Mouse (Mus musculus): ENCODE data around the gene Ccng2. TPM values are rescaled to one million over a fixed set of nuclear protein-coding genes. Genes with fewer than 3 reads are reported as not detected.
A peak's percentile ranks its signal among the peaks of the same experiment; 100 is the strongest.

Gene Ccng2
- polyA plus RNA-seq (2012; ENCODE audit: insufficient read depth, insufficient read length, low replicate concordance, missing spikeins), result not detected in 2 replicates

DNA sequence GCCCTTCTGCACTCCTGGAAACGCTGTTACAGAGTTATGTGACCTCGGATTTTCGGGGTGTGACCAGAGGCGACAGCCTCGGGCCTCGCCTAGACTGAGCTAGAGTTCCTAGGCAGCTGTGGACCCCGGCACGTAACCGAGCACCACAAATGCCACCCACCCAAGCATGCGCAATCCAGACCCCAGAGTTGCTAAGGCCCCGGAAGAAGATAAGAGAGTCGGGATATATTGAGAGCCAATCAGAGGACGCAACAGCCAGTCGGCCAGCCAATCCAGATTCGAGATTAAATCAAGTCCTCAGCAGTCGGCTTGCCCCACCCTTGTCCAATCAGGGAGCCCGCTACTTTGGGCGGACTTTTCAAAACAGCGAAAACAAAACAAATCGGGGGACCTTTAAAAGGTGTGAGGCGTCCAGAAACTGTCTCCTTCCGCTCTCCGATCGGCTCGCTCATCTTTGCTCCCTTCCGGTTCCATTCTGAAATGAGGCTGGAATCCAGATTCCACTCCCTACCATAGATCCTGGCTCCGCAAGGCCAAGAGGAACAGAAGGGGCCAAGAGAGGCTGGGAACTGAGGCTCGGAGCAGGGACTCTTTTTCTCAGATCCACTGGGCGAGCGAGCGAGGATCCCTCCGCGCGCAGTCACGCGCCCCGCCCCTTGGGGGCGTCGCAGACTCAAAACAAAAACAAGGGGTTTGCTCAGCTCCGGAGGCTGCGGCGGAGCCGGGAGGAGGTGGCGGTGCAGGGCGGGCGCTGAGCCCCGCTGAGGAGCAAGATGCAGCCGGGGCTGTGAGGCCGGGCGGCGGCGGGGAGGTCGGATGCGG is at the start of gene Ccng2:
Gene Ccng2, plus strand, starts transcription at position 375 of the 822 bp plus-strand sequence.
- TF ChIP-seq CTCF (IDR thresholded peaks at IDR 0.05; ENCODE audit: insufficient read depth, low read depth, low read length), result no peak
- TF ChIP-seq POLR2A (IDR thresholded peaks at IDR 0.05; ENCODE audit: insufficient read depth, low read depth, low read length), result peak; percentile 98
- no peaks in the 10 kb centered on the region for H3K4me1 ChIP-seq (ENCODE audit: control insufficient read depth, insufficient read depth, low read length)
- WGBS, result under 1% methylated on average over 54 of the region's 54 CpGs
- H3K4me3 ChIP-seq (ENCODE audit: insufficient read depth, low read depth, low read length), result peak within 1 kb of the TSS; percentile 80
- peak within 1 kb of the TSS; percentile 97 for H3K27ac ChIP-seq (ENCODE audit: insufficient read depth, low read depth, low read length)

GRCm38 (mm10) chr5:93218375-93218774 is 48.7 kb upstream of the Ccng2 start:
- TF ChIP-seq CTCF (IDR thresholded peaks at IDR 0.05; ENCODE audit: insufficient read depth, low read depth, low read length) (no peak), POLR2A (IDR thresholded peaks at IDR 0.05; ENCODE audit: insufficient read depth, low read depth, low read length) (no peak)
- no peaks in the 10 kb centered on the region for H3K4me1 ChIP-seq (ENCODE audit: control insufficient read depth, insufficient read depth, low read length)
- no peak overlapping the region for H3K27ac ChIP-seq (ENCODE audit: insufficient read depth, low read depth, low read length)
- WGBS, result 83% methylated on average over 3 of the region's 3 CpGs
- H3K4me3 ChIP-seq (ENCODE audit: insufficient read depth, low read depth, low read length), result no peak overlapping the region

DNA sequence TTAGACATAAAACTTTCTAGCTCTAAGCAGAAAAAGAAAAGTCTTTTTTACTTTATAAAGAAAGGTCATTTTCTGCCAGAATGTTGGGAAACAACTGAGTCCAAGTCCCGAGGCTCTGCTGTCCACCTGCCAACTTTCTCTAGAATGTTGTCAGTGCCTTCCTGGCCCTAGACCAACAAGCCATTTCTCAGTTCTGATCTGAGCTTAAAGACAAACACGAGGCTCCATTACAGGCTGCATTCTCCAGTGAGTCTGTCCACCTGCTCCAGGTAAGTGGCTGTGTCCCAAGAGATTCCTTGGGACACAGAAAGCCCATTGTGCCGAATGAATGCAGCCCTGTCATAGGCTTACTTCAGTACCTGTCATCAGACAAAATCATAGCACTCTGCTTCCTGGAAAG is 45.4 kb upstream of the Ccng2 start:
- no peak for TF ChIP-seq POLR2A (IDR thresholded peaks at IDR 0.05; ENCODE audit: insufficient read depth, low read depth, low read length)
- no peak for TF ChIP-seq CTCF (IDR thresholded peaks at IDR 0.05; ENCODE audit: insufficient read depth, low read depth, low read length)
- Histone ChIP-seq H3K4me1 (ENCODE audit: control insufficient read depth, insufficient read depth, low read length) (no peaks in the 10 kb centered on the region), H3K4me3 (ENCODE audit: insufficient read depth, low read depth, low read length) (no peak overlapping the region), H3K27ac (ENCODE audit: insufficient read depth, low read depth, low read length) (no peak overlapping the region)
- WGBS, result 39% methylated on average over 3 of the region's 3 CpGs

- 75% methylated on average over 2 of the region's 2 CpGs for WGBS
- Histone ChIP-seq H3K4me3 (ENCODE audit: insufficient read depth, low read depth, low read length) (no peak overlapping the region), H3K4me1 (ENCODE audit: control insufficient read depth, insufficient read depth, low read length) (no peaks in the 10 kb centered on the region), H3K27ac (ENCODE audit: insufficient read depth, low read depth, low read length) (no peak overlapping the region)
- TF ChIP-seq CTCF (IDR thresholded peaks at IDR 0.05; ENCODE audit: insufficient read depth, low read depth, low read length) (no peak), POLR2A (IDR thresholded peaks at IDR 0.05; ENCODE audit: insufficient read depth, low read depth, low read length) (no peak)
Measured at GRCm38 (mm10) chr5:93224549-93224948, 42.5 kb upstream of the Ccng2 start.

DNA sequence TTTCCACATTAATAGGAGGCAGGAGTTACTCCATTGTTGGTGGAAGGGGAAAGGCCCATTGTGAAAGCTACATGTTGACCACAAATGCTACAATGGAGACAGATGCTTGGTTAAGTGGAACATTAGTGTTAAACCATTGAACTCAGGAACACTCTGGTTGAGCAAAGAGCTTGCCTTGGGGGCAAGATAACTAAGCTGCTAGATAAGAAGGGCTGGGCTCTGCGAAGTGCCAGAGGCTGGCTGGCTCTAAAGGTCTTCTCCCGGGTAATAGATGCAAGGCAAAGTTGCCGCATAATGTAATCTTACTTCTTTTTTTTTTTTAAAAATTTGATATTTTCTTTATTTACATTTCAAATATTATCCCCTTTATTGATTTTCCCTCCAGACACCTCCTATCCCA is 39.9 kb upstream of the Ccng2 start:
- H3K27ac ChIP-seq (ENCODE audit: insufficient read depth, low read depth, low read length), result no peak overlapping the region
- no peaks in the 10 kb centered on the region for H3K4me1 ChIP-seq (ENCODE audit: control insufficient read depth, insufficient read depth, low read length)
- H3K4me3 ChIP-seq (ENCODE audit: insufficient read depth, low read depth, low read length), result no peak overlapping the region
- TF ChIP-seq CTCF (IDR thresholded peaks at IDR 0.05; ENCODE audit: insufficient read depth, low read depth, low read length) (no peak), POLR2A (IDR thresholded peaks at IDR 0.05; ENCODE audit: insufficient read depth, low read depth, low read length) (no peak)
- WGBS, result 98% methylated on average over 3 of the region's 3 CpGs

DNA sequence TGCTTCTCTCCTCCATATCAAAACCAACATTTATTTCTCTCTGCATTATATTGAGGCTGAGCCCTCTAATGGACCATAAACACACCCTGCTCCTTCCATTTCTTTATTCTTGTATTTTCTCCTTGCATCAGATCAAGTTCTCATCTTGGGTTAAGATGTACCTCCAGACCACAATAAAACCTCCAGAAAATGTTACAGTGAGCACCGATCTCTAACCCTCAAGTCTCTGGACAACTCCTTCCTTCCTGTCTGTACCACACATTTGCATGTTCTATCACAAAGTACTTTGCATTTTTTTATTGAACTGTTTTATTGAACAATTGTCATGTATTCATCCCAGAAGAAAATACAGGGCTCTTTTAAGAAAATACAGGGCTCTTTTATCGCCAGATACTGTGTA is 37.5 kb upstream of the Ccng2 start:
- Histone ChIP-seq H3K27ac (ENCODE audit: insufficient read depth, low read depth, low read length) (no peak overlapping the region), H3K4me3 (ENCODE audit: insufficient read depth, low read depth, low read length) (no peak overlapping the region), H3K4me1 (ENCODE audit: control insufficient read depth, insufficient read depth, low read length) (no peaks in the 10 kb centered on the region)
- TF ChIP-seq POLR2A (IDR thresholded peaks at IDR 0.05; ENCODE audit: insufficient read depth, low read depth, low read length) (no peak), CTCF (IDR thresholded peaks at IDR 0.05; ENCODE audit: insufficient read depth, low read depth, low read length) (no peak)
- 71% methylated on average over 2 of the region's 2 CpGs for WGBS

- TF ChIP-seq CTCF (IDR thresholded peaks at IDR 0.05; ENCODE audit: insufficient read depth, low read depth, low read length) (no peak), POLR2A (IDR thresholded peaks at IDR 0.05; ENCODE audit: insufficient read depth, low read depth, low read length) (no peak)
- Histone ChIP-seq H3K4me3 (ENCODE audit: insufficient read depth, low read depth, low read length) (no peak overlapping the region), H3K4me1 (ENCODE audit: control insufficient read depth, insufficient read depth, low read length) (no peaks in the 10 kb centered on the region), H3K27ac (ENCODE audit: insufficient read depth, low read depth, low read length) (no peak overlapping the region)
- 72% methylated on average over 3 of the region's 3 CpGs for WGBS
Measured at GRCm38 (mm10) chr5:93231721-93232120, 35.3 kb upstream of the Ccng2 start.

- WGBS, result 92% methylated on average over 2 of the region's 2 CpGs
- TF ChIP-seq POLR2A (IDR thresholded peaks at IDR 0.05; ENCODE audit: insufficient read depth, low read depth, low read length) (no peak), CTCF (IDR thresholded peaks at IDR 0.05; ENCODE audit: insufficient read depth, low read depth, low read length) (no peak)
- Histone ChIP-seq H3K4me3 (ENCODE audit: insufficient read depth, low read depth, low read length) (no peak overlapping the region), H3K4me1 (ENCODE audit: control insufficient read depth, insufficient read depth, low read length) (no peaks in the 10 kb centered on the region), H3K27ac (ENCODE audit: insufficient read depth, low read depth, low read length) (no peak overlapping the region)
Measured at GRCm38 (mm10) chr5:93232838-93233237, 34.2 kb upstream of the Ccng2 start.

GRCm38 (mm10) chr5:93234130-93234529 is 32.9 kb upstream of the Ccng2 start:
- WGBS, result 46% methylated on average over 4 of the region's 4 CpGs
- Histone ChIP-seq H3K4me1 (ENCODE audit: control insufficient read depth, insufficient read depth, low read length) (no peaks in the 10 kb centered on the region), H3K27ac (ENCODE audit: insufficient read depth, low read depth, low read length) (no peak overlapping the region), H3K4me3 (ENCODE audit: insufficient read depth, low read depth, low read length) (no peak overlapping the region)
- TF ChIP-seq POLR2A (IDR thresholded peaks at IDR 0.05; ENCODE audit: insufficient read depth, low read depth, low read length), result no peak
- no peak for TF ChIP-seq CTCF (IDR thresholded peaks at IDR 0.05; ENCODE audit: insufficient read depth, low read depth, low read length)

All from olfactory bulb, adult 2 months (tissue).